Mouse (Mus musculus): ENCODE results near the gene Vmn1r123.
"Not testable (repeated sequence)": the region's sequence is repeated elsewhere in the genome, so short reads cannot be mapped to it uniquely, and the experiment has no call there.

The Vmn1r123 gene

GRCm38 (mm10) chr7:21161885-21162284 is at the start of gene Vmn1r123:
Gene Vmn1r123, plus strand, starts transcription at chr7:21162185.
- DNase-seq (ENCODE audit: low read depth, low spot score) = not testable (repeated sequence)

- DNase-seq (ENCODE audit: low read depth, low spot score) = not testable (repeated sequence)
Measured at GRCm38 (mm10) chr7:21134028-21134427, 28.0 kb upstream of the Vmn1r123 start, which contains the start of gene Vmn1r122. Gene Vmn1r122, minus strand, starts transcription at chr7:21134128.

GRCm38 (mm10) chr7:21190323-21190722 is 28.3 kb downstream of the Vmn1r123 start, which contains the start of gene Gm5157:
Gene Gm5157, minus strand, starts transcription at chr7:21190423.
- DNase-seq (ENCODE audit: low read depth, low spot score) = not testable (repeated sequence)

Measured in forelimb bud, embryonic 11.5 days (tissue).